Mouse (Mus musculus) kidney, embryonic 15.5 days (tissue): ENCODE results near the gene Defa26. TPM values are rescaled to one million over a fixed set of nuclear protein-coding genes. Genes with fewer than 3 reads are reported as not detected.
"Not testable (repeated sequence)": the region's sequence is repeated elsewhere in the genome, so short reads cannot be mapped to it uniquely, and the experiment has no call there.

ENCODE experiments used
- ATAC-seq: fragments of 200-750 bp; cut with Nextera tagmentation; replicated peaks from 2 replicates; pipeline ENCODE4 v1.8.0; 2017; ENCODE audit warnings: moderate TSS enrichment; ENCODE audit not compliant: low FRiP score
- H3K27ac ChIP-seq: fragments of 300-500 bp; sonication (generic); 2 replicates; pipeline ENCODE4 v1.5.1; 2015; ENCODE audit warnings: mild to moderate bottlenecking, inconsistent platforms
- H3K27me3 ChIP-seq: fragments of 300-500 bp; sonication (generic); 2 replicates; pipeline ENCODE4 v1.6.1; 2015; ENCODE audit warnings: inconsistent platforms
- H3K36me3 ChIP-seq: fragments of 300-500 bp; sonication (generic); 2 replicates; pipeline ENCODE4 v1.6.1; 2015; ENCODE audit warnings: inconsistent platforms
- H3K4me1 ChIP-seq: fragments of 300-500 bp; sonication (generic); 2 replicates; pipeline ENCODE4 v1.6.1; 2015; ENCODE audit warnings: inconsistent platforms
- H3K4me2 ChIP-seq: fragments of 300-500 bp; sonication (generic); 2 replicates; pipeline ENCODE4 v1.6.1; 2015; ENCODE audit warnings: moderate library complexity, mild to moderate bottlenecking, inconsistent platforms
- H3K4me3 ChIP-seq: fragments of 300-500 bp; sonication (generic); replicated peaks from 2 replicates; pipeline ENCODE4 v1.5.1; 2015; ENCODE audit warnings: mild to moderate bottlenecking, inconsistent platforms
- H3K9ac ChIP-seq: fragments of 300-500 bp; sonication (generic); 2 replicates; pipeline ENCODE4 v1.6.1; 2015; ENCODE audit warnings: mild to moderate bottlenecking, inconsistent platforms
- H3K9me3 ChIP-seq: fragments of 300-500 bp; sonication (generic); replicated peaks from 2 replicates; pipeline ENCODE4 v1.6.1; 2016; ENCODE audit warnings: inconsistent platforms
- WGBS: fragments of 180-500 bp; shearing (Covaris S2); methylation state at CpG from one replicate; pipeline ENCODE4 v1.1.7; 2015; ENCODE audit warnings: mixed read lengths; 5-methylcytosine and 5-hydroxymethylcytosine counted together
- polyA plus RNA-seq: library from polyadenylated mRNA; unstranded; fragments of >200 nt; fragmentation: Nextera tagmentation; extraction: Ambion mirVana; gene quantifications from 2 replicates; pipeline ENCODE4 v1.2.1, GENCODE M21; 2015

Gene Defa26
- polyA plus RNA-seq, result not detected in 2 replicates

DNA sequence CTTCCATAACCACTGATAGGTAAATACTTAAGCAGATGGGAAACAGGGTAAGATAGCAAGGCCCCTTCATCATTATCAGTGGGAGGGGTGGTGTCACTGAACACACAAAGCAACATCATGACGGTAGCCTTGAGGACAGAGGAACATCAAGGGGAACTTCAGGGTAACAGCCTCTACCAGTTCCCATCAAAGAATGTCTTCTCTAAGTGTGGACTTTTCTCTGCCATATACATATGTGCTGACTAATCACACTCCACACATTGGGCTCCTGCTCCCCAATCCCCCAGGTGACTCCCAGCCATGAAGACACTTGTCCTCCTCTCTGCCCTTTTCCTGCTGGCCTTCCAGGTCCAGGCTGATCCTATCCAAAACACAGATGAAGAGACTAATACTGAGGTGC lies at the start of gene Defa26:
Gene Defa26 (plus strand): TSS at position 301 of the 400 bp plus-strand sequence.
- not testable (repeated sequence) for H3K36me3 ChIP-seq, H3K9me3 ChIP-seq, H3K4me1 ChIP-seq, H3K9ac ChIP-seq, H3K27ac ChIP-seq, H3K27me3 ChIP-seq, H3K4me3 ChIP-seq, ATAC-seq, H3K4me2 ChIP-seq
- WGBS, result 100% methylated on average over 1 of the region's 1 CpGs

DNA sequence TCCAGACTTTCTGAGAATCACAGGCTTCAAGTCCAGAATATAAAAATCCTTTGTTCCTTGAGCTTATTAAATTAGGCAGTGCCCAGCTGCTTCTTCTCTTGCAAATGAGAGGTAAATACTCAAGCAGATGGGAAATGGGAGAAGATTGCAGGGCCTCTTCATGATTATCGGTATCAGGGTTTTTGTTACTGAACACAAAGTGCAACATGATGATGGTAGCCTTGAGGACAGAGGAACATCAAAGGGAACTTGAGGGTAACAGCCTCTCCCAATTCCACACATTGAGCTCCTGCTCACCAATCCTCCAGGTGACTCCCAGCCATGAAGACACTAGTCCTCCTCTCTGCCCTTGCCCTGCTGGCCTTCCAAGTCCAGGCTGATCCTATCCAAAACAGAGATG lies 35.3 kb upstream of the Defa26 start, which contains the start of gene Defa28:
Gene Defa28 (plus strand): TSS at position 301 of the 400 bp plus-strand sequence.
- WGBS, result no CpG with 5 or more reads among the region's 1 CpGs
- not testable (repeated sequence) for H3K4me1 ChIP-seq, ATAC-seq, H3K4me2 ChIP-seq, H3K9me3 ChIP-seq, H3K27me3 ChIP-seq, H3K4me3 ChIP-seq, H3K27ac ChIP-seq, H3K36me3 ChIP-seq, H3K9ac ChIP-seq

DNA sequence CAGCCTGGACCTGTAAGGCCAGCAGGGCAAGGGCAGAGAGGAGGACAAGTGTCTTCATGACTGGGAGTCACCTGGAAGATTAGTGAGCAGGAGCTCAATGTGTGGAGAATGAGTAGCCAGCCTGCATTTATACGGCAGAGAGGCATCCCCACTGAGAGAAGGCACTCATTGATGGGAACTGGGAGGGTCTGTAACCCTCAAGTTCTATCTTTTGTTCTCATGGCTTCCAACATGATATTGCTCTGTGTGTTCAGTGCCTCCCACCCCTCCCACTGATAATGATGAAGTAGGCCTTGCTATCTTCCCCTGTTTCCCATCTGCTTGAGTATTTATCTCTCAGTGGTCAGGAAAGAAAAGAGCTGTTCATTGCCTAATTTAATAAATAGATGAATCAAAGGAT lies 23.6 kb upstream of the Defa26 start, which contains the start of gene Gm7861:
Gene Gm7861 (minus strand): TSS at position 101 of the 400 bp plus-strand sequence.
- H3K9ac ChIP-seq, H3K4me2 ChIP-seq, ATAC-seq, H3K36me3 ChIP-seq, H3K27me3 ChIP-seq, H3K4me1 ChIP-seq, H3K4me3 ChIP-seq, H3K9me3 ChIP-seq, H3K27ac ChIP-seq: not testable (repeated sequence)
- no CpG with 5 or more reads among the region's 1 CpGs for WGBS

DNA sequence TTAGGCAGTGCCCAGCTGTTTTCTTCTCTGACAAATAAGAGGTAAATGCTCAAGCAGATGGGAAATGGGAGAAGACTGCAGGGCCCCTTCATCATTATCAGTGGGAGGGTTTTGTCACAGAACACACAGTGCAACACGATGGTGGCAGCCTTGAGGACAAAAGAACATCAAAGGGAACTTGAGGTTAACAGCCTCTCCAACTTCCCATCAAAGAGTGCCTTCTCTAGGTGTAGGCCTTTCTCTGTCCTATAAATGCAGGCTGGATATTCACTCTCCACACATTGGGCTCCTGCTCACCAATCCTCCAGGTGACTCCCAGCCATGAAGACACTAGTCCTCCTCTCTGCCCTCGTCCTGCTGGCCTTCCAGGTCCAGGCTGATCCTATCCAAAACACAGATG lies 37.5 kb downstream of the Defa26 start, which contains the start of gene Defa17:
Gene Defa17 (plus strand): TSS at position 301 of the 400 bp plus-strand sequence.
- WGBS, result 43% methylated on average over 1 of the region's 2 CpGs
- H3K9ac ChIP-seq, H3K9me3 ChIP-seq, H3K36me3 ChIP-seq, H3K4me2 ChIP-seq, H3K27ac ChIP-seq, H3K27me3 ChIP-seq, H3K4me3 ChIP-seq, H3K4me1 ChIP-seq, ATAC-seq: not testable (repeated sequence)

DNA sequence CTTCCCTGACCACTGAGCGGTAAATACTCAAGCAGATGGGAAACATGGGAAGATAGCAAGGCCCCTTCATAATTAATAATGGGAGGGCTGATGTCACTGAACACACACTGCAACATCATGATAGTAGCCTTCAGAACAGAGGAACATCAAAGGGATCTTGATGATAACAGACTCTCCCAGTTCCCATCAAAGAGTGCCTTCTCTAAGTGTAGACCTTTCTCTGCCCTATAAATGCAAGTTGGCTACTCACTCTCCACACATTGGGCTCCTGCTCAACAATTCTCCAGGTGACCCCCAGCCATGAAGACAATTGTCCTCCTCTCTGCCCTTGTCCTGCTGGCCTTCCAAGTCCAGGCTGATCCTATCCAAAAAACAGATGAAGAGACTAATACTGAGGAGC lies 47.5 kb downstream of the Defa26 start, which contains the start of gene Defa34:
Gene Defa34 (plus strand): TSS at position 301 of the 400 bp plus-strand sequence.
- H3K36me3 ChIP-seq, H3K9me3 ChIP-seq, H3K9ac ChIP-seq, H3K4me3 ChIP-seq, H3K27ac ChIP-seq, H3K27me3 ChIP-seq, H3K4me1 ChIP-seq, ATAC-seq, H3K4me2 ChIP-seq: not testable (repeated sequence)
- WGBS, result 100% methylated on average over 1 of the region's 1 CpGs

Other genes starting within 250 kb of the Defa26 start
- gene Defa2, start 239.7 kb upstream of the Defa26 start, polyA plus RNA-seq, result not detected in 2 replicates
- not detected in 2 replicates for gene Defa33, start 226.4 kb upstream of the Defa26 start, polyA plus RNA-seq
- gene Defa36, start 190.8 kb upstream of the Defa26 start, polyA plus RNA-seq, result not detected in 2 replicates
- gene Gm7849, start 161.6 kb upstream of the Defa26 start, polyA plus RNA-seq, result not detected in 2 replicates
- not detected in 2 replicates for gene Defa20, start 108.9 kb upstream of the Defa26 start, polyA plus RNA-seq
- not detected in 2 replicates for gene Defa32, start 89.2 kb upstream of the Defa26 start, polyA plus RNA-seq
- not detected in 2 replicates for gene Defa37, start 52.8 kb upstream of the Defa26 start, polyA plus RNA-seq
- not detected in 2 replicates for gene Defa28, start 35.2 kb upstream of the Defa26 start, polyA plus RNA-seq
- gene Gm7861, start 23.7 kb upstream of the Defa26 start, polyA plus RNA-seq, result not detected in 2 replicates
- gene Defa17, start 37.6 kb downstream of the Defa26 start, polyA plus RNA-seq, result not detected in 2 replicates
- not detected in 2 replicates for gene Defa34, start 47.6 kb downstream of the Defa26 start, polyA plus RNA-seq
- gene AY761184, start 85.5 kb downstream of the Defa26 start, polyA plus RNA-seq, result not detected in 2 replicates
- not detected in 2 replicates for gene Defa24, start 116.3 kb downstream of the Defa26 start, polyA plus RNA-seq
- not detected in 2 replicates for gene Defb50, start 205.4 kb downstream of the Defa26 start, polyA plus RNA-seq
- not detected in 2 replicates for gene Defb2, start 221.7 kb downstream of the Defa26 start, polyA plus RNA-seq
- gene Defb10, start 240.7 kb downstream of the Defa26 start, polyA plus RNA-seq, result not detected in 2 replicates